Mouse (Mus musculus) liver, postnatal 0 days (tissue): ENCODE measurements around the gene Lrrc28.
A peak's percentile ranks its signal among the peaks of the same experiment; 100 is the strongest.

ENCODE experiments used
- CTCF ChIP-seq: sonication (generic); IDR thresholded peaks from 2 replicates; pipeline ENCODE4 v1.5.1; 2016; ENCODE audit warnings: antibody characterized with exemption, low read depth
- EP300 ChIP-seq: IDR thresholded peaks from 2 replicates; pipeline ENCODE4 v1.6.1; 2016; ENCODE audit warnings: antibody characterized with exemption, low read depth, mild to moderate bottlenecking

DNA sequence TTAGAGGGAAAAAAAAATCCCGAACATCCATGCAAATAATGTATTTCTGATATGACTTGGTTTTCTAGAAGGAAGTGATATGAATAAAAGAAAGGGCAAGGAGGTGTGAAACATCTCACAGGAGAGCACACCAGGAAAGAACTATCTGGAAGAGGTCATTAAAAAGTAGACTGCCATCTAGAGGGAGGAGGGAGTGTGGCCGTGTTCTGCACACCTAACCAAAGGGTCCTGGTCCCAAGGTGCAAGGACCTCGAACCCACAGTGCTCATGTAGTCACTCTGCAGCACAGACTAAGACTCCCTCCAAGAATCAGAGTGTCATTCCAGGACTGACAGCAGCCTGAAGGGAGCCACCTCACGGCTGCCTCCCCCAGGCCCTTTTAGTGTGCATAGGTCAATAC lies 124.1 kb downstream of the Lrrc28 start:
- no peak for TF ChIP-seq EP300
- peak; percentile 50 for TF ChIP-seq CTCF
